Mouse (Mus musculus): ENCODE results near the gene Wfdc17. TPM values are rescaled to one million over a fixed set of nuclear protein-coding genes. Genes with fewer than 3 reads are reported as not detected.
A peak's percentile ranks its signal among the peaks of the same experiment; 100 is the strongest.

The Wfdc17 gene
- polyA plus RNA-seq, 1 experiment from 2014 or later = 0.76 TPM

DNA sequence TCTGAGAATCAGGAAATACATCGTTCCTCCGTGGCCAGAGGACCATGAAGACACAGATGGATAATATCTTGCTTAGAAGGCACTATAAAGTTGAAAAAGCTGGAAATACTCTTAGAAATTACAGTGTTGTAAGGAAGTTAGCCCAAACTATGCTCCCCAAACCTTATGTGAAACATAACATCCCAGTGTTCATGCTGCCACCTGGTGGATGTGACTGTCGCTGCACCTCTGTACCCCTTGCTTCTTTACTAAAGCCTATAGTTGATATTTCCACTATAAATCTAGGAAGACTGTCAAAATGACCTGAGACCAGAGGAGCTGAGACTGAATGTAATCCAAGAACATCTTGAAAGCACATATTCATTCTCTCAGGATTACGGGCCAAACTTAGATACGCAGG, 35.5 kb downstream of the Wfdc17 start:
- H3K27ac ChIP-seq (ENCODE audit: low read depth) = no peak overlapping the region; the same call in 1 of the 2 replicates
- no peaks in the 10 kb centered on the region for H3K9me3 ChIP-seq (ENCODE audit: low read depth, low read length)
- no peak overlapping the region for H3K4me3 ChIP-seq (ENCODE audit: low read depth, low read length)
- WGBS = 23% methylated on average over 5 of the region's 5 CpGs
- TF ChIP-seq CTCF (IDR thresholded peaks at IDR 0.05; ENCODE audit: low read depth) = peak; percentile 92
- no peak overlapping the region for H3K9ac ChIP-seq
- DNase-seq (peak; percentile 91), ATAC-seq (ENCODE audit: insufficient read depth) (0 out of 2 replicates have a peak, but pooled peaks have one; percentile 62)
- H3K4me2 ChIP-seq = no peak overlapping the region
- H3K36me3 ChIP-seq (ENCODE audit: insufficient read depth) = no peaks in the 10 kb centered on the region
- no peaks in the 10 kb centered on the region; the same call in 1 of the 2 replicates for H3K4me1 ChIP-seq (ENCODE audit: insufficient read depth)
- no peaks in the 10 kb centered on the region for H3K27me3 ChIP-seq (ENCODE audit: insufficient read depth, low read length)

DNA sequence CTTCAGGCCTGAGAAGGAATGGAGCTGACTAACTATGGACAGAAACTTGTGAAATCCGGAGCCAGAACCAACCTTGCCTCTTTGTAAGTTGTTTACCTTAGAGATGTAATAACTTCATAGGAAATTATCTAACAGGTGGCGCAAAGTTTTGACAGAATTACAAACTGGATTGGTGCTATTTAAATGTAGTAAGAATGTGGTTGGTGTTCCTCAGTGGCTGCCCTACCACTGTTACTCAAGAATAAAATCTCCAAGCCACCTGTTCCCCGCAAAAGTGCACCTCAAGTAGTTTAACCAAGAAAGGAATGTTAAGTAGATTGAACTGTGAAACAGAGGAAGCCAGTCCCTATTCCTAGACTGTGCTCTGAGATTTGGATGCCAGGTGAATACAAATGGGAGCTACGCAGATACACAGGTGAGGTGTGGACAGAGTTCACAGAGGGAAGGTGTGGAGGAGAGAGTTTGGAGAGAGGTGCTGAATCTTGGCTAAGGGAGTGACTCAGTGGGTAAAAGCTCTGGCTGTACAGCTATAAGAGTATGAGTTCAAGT, 36.7 kb downstream of the Wfdc17 start:
- Histone ChIP-seq H3K27ac (ENCODE audit: low read depth) (peak overlapping the region; percentile 63; the same call in 1 of the 2 replicates), H3K4me1 (ENCODE audit: insufficient read depth) (no peaks in the 10 kb centered on the region; the same call in 1 of the 2 replicates), H3K36me3 (ENCODE audit: insufficient read depth) (no peaks in the 10 kb centered on the region), H3K9me3 (ENCODE audit: low read depth, low read length) (no peaks in the 10 kb centered on the region), H3K4me2 (no peak overlapping the region), H3K27me3 (ENCODE audit: insufficient read depth, low read length) (no peaks in the 10 kb centered on the region), H3K9ac (no peak overlapping the region), H3K4me3 (ENCODE audit: low read depth, low read length) (no peak overlapping the region)
- TF ChIP-seq CTCF (IDR thresholded peaks at IDR 0.05; ENCODE audit: low read depth) = no peak
- DNase-seq (peak; percentile 42), ATAC-seq (ENCODE audit: insufficient read depth) (peak; percentile 60; the same call in 1 of the 2 replicates)
- WGBS = 53% methylated on average over 4 of the region's 4 CpGs

DNA sequence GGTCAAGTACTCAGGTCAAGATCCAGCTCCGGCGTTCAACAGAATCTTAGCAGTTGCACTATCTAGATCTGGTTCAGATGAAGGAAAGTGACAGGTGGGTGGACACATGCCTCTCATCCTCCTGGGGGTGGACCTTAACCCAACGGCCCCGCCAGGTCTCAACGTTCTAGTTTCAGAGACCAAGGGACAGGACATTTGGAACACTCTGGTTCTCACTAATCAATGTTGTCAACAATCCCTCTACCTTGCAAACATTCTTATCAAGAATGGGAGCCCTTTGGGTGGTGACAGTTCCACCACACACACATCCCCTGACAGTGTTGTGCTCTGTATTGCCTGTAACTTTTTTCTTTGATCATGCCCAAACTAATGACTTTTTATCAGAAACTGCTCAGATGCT, 38.0 kb downstream of the Wfdc17 start:
- H3K9ac ChIP-seq = no peak overlapping the region
- H3K4me3 ChIP-seq (ENCODE audit: low read depth, low read length) = no peak overlapping the region
- H3K4me2 ChIP-seq = no peak overlapping the region
- no peaks in the 10 kb centered on the region for H3K36me3 ChIP-seq (ENCODE audit: insufficient read depth)
- H3K27ac ChIP-seq (ENCODE audit: low read depth) = no peak overlapping the region
- ATAC-seq (ENCODE audit: insufficient read depth) (no peak), DNase-seq (no peak)
- H3K4me1 ChIP-seq (ENCODE audit: insufficient read depth) = no peaks in the 10 kb centered on the region; the same call in 1 of the 2 replicates
- 60% methylated on average over 5 of the region's 5 CpGs for WGBS
- H3K27me3 ChIP-seq (ENCODE audit: insufficient read depth, low read length) = no peaks in the 10 kb centered on the region
- TF ChIP-seq CTCF (IDR thresholded peaks at IDR 0.05; ENCODE audit: low read depth) = no peak
- no peaks in the 10 kb centered on the region for H3K9me3 ChIP-seq (ENCODE audit: low read depth, low read length)

DNA sequence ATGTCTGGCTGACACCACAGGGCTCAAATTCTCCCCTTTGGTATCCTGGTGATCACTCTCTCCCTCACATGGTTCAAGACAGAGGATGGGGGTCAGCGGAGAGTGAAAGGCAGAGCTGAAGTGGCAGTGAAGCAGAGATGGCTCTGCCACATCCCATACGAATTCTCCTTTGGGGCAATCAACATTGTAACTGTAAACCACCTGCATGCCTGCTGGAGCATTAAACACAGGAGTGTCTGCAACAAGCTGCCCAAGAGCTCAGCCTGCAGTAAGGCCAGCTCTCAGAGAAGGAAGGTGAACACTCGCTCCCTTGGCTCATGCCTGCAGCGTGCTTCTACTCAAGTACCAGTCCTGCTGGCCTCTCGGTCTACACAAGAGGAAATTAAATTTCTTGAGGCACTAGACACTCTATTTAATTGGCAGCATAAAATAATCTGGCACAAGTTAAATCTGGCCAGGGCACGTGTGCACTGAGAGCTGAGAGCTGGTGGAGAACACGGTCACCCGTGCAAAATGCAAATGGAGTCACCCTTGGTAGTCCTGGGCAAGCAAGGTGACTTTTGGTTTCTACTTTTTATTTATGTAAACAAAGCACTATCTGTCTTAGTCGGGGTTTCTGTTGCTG, 39.1 kb downstream of the Wfdc17 start:
- Histone ChIP-seq H3K9me3 (ENCODE audit: low read depth, low read length) (no peaks in the 10 kb centered on the region), H3K27me3 (ENCODE audit: insufficient read depth, low read length) (no peaks in the 10 kb centered on the region), H3K4me1 (ENCODE audit: insufficient read depth) (no peaks in the 10 kb centered on the region; the same call in 1 of the 2 replicates), H3K27ac (ENCODE audit: low read depth) (no peak overlapping the region), H3K36me3 (ENCODE audit: insufficient read depth) (no peaks in the 10 kb centered on the region), H3K4me3 (ENCODE audit: low read depth, low read length) (no peak overlapping the region), H3K9ac (no peak overlapping the region), H3K4me2 (no peak overlapping the region)
- no peak for TF ChIP-seq CTCF (IDR thresholded peaks at IDR 0.05; ENCODE audit: low read depth)
- ATAC-seq (ENCODE audit: insufficient read depth) = no peak
- DNase-seq = no peak
- 61% methylated on average over 9 of the region's 9 CpGs for WGBS

DNA sequence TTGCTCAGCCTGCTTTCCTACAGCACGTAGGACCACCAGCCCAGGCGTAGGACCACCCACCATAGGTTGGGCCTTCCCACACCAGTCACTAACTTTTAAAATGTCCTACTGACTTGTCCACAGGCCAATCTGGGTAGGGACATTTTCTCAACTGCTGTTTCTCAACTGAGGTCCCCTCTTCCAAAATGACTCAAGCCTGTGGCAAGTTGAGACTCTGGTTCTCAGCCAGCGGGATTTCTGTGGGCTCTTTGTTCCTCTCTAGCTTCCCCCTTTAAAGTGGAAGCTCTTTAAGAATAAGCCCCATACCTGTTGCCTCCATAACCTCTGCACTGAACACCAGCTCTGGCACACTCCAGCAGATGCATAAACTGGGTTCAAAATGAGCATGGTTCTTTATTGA, 39.7 kb downstream of the Wfdc17 start:
- WGBS = 76% methylated on average over 3 of the region's 3 CpGs
- Histone ChIP-seq H3K9me3 (ENCODE audit: low read depth, low read length) (no peaks in the 10 kb centered on the region), H3K27me3 (ENCODE audit: insufficient read depth, low read length) (no peaks in the 10 kb centered on the region), H3K27ac (ENCODE audit: low read depth) (no peak overlapping the region), H3K4me3 (ENCODE audit: low read depth, low read length) (no peak overlapping the region), H3K4me2 (no peak overlapping the region), H3K9ac (no peak overlapping the region), H3K4me1 (ENCODE audit: insufficient read depth) (no peaks in the 10 kb centered on the region; the same call in 1 of the 2 replicates), H3K36me3 (ENCODE audit: insufficient read depth) (no peaks in the 10 kb centered on the region)
- DNase-seq (no peak), ATAC-seq (ENCODE audit: insufficient read depth) (no peak)
- no peak for TF ChIP-seq CTCF (IDR thresholded peaks at IDR 0.05; ENCODE audit: low read depth)

DNA sequence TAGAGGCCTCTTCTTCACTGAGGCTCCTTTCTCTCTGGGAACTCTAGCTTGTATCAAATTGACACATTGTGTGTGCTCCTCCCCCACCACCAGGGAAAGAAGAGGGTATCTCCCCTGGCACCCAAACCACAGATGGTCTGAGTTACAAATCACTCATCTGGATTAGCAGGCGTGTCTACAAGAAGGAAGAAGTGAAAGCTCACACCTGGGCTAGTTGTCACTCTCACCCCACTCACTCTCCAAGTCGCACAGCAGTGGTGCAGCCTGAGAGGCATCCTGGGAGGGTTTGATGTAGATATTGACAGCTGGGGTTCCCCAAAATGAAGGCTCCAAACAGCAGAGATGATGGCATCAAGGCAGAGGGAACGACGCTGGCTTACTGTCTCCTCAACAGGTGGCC, 42.4 kb downstream of the Wfdc17 start:
- DNase-seq = no peak
- ATAC-seq (ENCODE audit: insufficient read depth) = no peak
- whole genome bisulfite sequencing = 28% methylated on average over 4 of the region's 4 CpGs
- no peaks in the 10 kb centered on the region for H3K4me1 ChIP-seq (ENCODE audit: insufficient read depth)
- no peak overlapping the region for H3K4me2 ChIP-seq
- H3K4me3 ChIP-seq (ENCODE audit: low read depth, low read length) = no peak overlapping the region
- H3K9me3 ChIP-seq (ENCODE audit: low read depth, low read length) = no peaks in the 10 kb centered on the region
- no peaks in the 10 kb centered on the region for H3K36me3 ChIP-seq (ENCODE audit: insufficient read depth)
- no peak for TF ChIP-seq CTCF (IDR thresholded peaks at IDR 0.05; ENCODE audit: low read depth)
- H3K9ac ChIP-seq = no peak overlapping the region
- H3K27me3 ChIP-seq (ENCODE audit: insufficient read depth, low read length) = no peaks in the 10 kb centered on the region
- no peak overlapping the region for H3K27ac ChIP-seq (ENCODE audit: low read depth)

DNA sequence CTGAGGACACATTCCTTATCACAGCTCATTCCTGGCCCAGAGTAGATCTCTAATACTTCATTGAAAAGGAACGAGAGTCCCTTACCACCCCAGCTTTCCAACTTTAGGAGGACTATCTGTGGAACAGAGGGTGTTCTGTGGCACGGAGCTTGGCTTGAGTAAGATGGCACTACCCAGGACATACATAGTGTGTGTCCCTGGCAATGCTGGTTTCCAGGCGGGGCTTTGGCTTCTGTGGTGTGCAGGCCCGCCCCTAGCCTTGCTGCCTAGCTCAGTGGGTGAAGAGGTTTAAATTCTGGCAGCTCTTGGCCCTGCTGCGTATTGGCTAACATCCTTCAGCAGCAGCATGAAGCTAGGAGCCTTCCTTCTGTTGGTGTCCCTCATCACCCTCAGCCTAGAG, 42.9 kb downstream of the Wfdc17 start, which contains the start of gene Wfdc21:
TSS of gene Wfdc21 (plus strand) at position 260 of the 400 bp plus-strand sequence.
- H3K9me3 ChIP-seq (ENCODE audit: low read depth, low read length) = no peaks in the 10 kb centered on the region
- H3K36me3 ChIP-seq (ENCODE audit: insufficient read depth) = no peaks in the 10 kb centered on the region
- no peak within 1 kb of the TSS for H3K4me2 ChIP-seq
- TF ChIP-seq CTCF (IDR thresholded peaks at IDR 0.05; ENCODE audit: low read depth) = no peak
- ATAC-seq (ENCODE audit: insufficient read depth) (no peak), DNase-seq (no peak)
- H3K9ac ChIP-seq = no peak within 1 kb of the TSS
- H3K27ac ChIP-seq (ENCODE audit: low read depth) = no peak within 1 kb of the TSS
- H3K4me1 ChIP-seq (ENCODE audit: insufficient read depth) = no peaks in the 10 kb centered on the region
- no peak within 1 kb of the TSS for H3K4me3 ChIP-seq (ENCODE audit: low read depth, low read length)
- WGBS = 64% methylated on average over 5 of the region's 5 CpGs
- H3K27me3 ChIP-seq (ENCODE audit: insufficient read depth, low read length) = 0 out of 2 replicates have a peak, but pooled peaks cover 4% of the 10 kb centered on the region
